Mouse (Mus musculus) lung, adult 10 weeks (tissue): ENCODE data around the gene Katnal1. TPM values are rescaled to one million over a fixed set of nuclear protein-coding genes. Genes with fewer than 3 reads are reported as not detected.

Source experiments
- polyA plus RNA-seq: library from polyadenylated mRNA; stranded (reverse); fragments of 350-450 nt; fragmentation: Illumina TruSeq; extraction: RNeasy Lipid Tissue Mini Kit (QIAGEN cat#74804); gene quantifications from one replicate; pipeline ENCODE4 v1.2.3, GENCODE M21; 2014; ENCODE audit warnings: low read depth, low replicate concordance; ENCODE audit not compliant: insufficient read depth

Gene Katnal1
- 2.5 TPM for polyA plus RNA-seq

DNA sequence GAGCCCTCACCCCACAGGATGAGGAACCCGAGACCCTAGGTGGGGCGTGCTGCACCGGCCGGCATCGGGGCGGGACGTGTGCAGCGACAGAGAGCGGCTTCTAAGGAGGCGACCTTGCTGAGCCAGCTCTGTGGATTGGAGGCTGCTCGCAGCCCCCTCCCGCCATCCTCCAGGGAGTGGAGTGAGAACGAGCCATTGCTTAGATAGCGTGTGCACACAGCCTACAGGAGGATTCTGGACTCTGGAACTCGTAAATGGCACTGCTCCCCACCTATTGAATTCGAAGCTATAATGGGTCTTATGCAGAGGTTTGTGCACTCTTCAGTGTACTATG, at the start of gene Katnal1:
TSS of gene Katnal1 (minus strand) at position 205 of the 334 bp plus-strand sequence.

Other genes with a start within 250 kb of the Katnal1 start
- gene Gm42791, start 65.8 kb upstream of the Katnal1 start, polyA plus RNA-seq: not detected